Mouse (Mus musculus): ENCODE results near the gene Tmem178b.

- TF ChIP-seq POLR2A (IDR thresholded peaks at IDR 0.05; ENCODE audit: insufficient read depth, low read depth, low read length) (no peak), CTCF (IDR thresholded peaks at IDR 0.05) (no peak)
Observed at GRCm38 (mm10) chr6:39916514-39916913, 43.4 kb downstream of the Tmem178b start.

Measured in heart, adult 2 months (tissue).